Mouse (Mus musculus) midbrain, embryonic 14.5 days (tissue): ENCODE data around the gene Ltbp2. TPM values are rescaled to one million over a fixed set of nuclear protein-coding genes. Genes with fewer than 3 reads are reported as not detected.

Experiments
- ATAC-seq: fragments of 200-750 bp; cut with Nextera tagmentation; 2 replicates; pipeline ENCODE4 v1.8.0; 2017; ENCODE audit warnings: moderate number of reproducible peaks, moderate library complexity; ENCODE audit not compliant: low FRiP score, low TSS enrichment
- DNase-seq: peaks from one replicate; pipeline ENCODE4 v3.0.0-alpha.2; 2015
- H3K27ac ChIP-seq: fragments of 300-500 bp; sonication (generic); replicated peaks from 2 replicates; pipeline ENCODE4 v1.5.1; 2014; ENCODE audit warnings: mild to moderate bottlenecking, low read depth, low read length, moderate library complexity
- H3K27me3 ChIP-seq: fragments of 300-500 bp; sonication (generic); 2 replicates; pipeline ENCODE4 v1.6.1; 2014; ENCODE audit warnings: low read length, control low read depth, mixed read lengths; ENCODE audit not compliant: control insufficient read depth, insufficient read depth
- H3K36me3 ChIP-seq: fragments of 300-500 bp; sonication (generic); 2 replicates; pipeline ENCODE4 v1.6.1; 2014; ENCODE audit warnings: low read length, control low read depth; ENCODE audit not compliant: control insufficient read depth, insufficient read depth
- H3K4me1 ChIP-seq: fragments of 300-500 bp; sonication (generic); 2 replicates; pipeline ENCODE4 v1.6.1; 2014; ENCODE audit warnings: mild to moderate bottlenecking, antibody characterized with exemption, low read length, control low read depth; ENCODE audit not compliant: control insufficient read depth, insufficient read depth
- H3K4me2 ChIP-seq: fragments of 300-500 bp; sonication (generic); 2 replicates; pipeline ENCODE4 v1.6.1; 2014; ENCODE audit warnings: mild to moderate bottlenecking, low read length, moderate library complexity
- H3K4me3 ChIP-seq: fragments of 300-500 bp; sonication (generic); replicated peaks from 2 replicates; pipeline ENCODE4 v1.5.1; 2014; ENCODE audit warnings: low read depth, low read length
- H3K9ac ChIP-seq: fragments of 300-500 bp; sonication (generic); replicated peaks from 2 replicates; pipeline ENCODE4 v1.6.1; 2014; ENCODE audit warnings: mild to moderate bottlenecking, low read length, moderate library complexity
- H3K9me3 ChIP-seq: fragments of 300-500 bp; sonication (generic); 2 replicates; pipeline ENCODE4 v1.6.1; 2016; ENCODE audit warnings: low read length, control low read depth, mixed read lengths; ENCODE audit not compliant: control insufficient read depth
- WGBS: fragments of 180-500 bp; shearing (Covaris S2); extraction: QIAGEN DNeasy Blood & Tissue Kit; methylation state at CpG from one replicate; pipeline ENCODE4 v1.1.7; 2014; 5-methylcytosine and 5-hydroxymethylcytosine counted together
- polyA plus RNA-seq: library from polyadenylated mRNA; unstranded; fragments of >200 nt; fragmentation: Nextera tagmentation; extraction: Ambion mirVana; gene quantifications from 2 replicates; pipeline ENCODE4 v1.2.1, GENCODE M21; 2014

The Ltbp2 gene
- polyA plus RNA-seq, 1 experiment from 2014 or later: 0.13 TPM

DNA sequence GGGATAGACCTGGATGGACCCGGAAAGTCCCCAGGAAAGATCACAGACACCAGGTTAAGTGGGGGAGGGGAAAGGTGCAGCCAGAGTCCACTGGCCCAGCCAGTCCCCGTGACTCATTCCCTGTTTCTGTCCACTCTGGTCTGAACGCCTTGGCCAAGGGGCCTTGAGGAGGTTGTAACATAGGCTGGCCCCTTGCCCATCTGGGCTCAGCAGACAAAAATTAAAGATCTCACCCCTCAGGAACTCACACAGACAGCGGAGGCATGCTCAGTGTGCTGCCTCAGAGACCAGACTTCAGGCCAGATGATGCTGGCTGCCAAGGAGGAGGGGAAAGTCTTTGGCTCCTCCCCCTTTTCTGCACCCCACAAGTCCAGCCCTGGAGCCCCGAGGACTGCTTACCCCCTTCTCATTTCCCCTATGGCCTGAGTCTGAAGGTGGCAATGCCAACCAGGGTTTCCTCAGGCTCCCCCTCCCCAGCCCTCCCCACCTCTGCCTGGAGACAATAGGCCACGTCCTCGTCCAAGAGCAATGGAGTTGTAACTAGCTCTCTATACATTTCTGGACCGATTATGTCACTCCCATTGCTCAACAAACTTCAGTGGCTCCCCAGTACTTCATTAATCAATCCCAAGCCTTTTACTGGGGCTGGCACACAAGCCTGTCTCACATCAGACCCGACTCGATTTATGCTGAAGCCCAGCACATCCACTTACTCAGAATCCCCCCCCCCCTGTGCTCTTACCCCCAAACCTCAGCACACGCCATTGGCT lies 9.0 kb upstream of the Ltbp2 start:
- no peaks in the 10 kb centered on the region for H3K4me1 ChIP-seq
- ATAC-seq: no peak
- H3K4me3 ChIP-seq: no peak overlapping the region
- H3K4me2 ChIP-seq: no peak overlapping the region
- no peak for DNase-seq
- no peak overlapping the region for H3K27ac ChIP-seq
- H3K9me3 ChIP-seq: no peaks in the 10 kb centered on the region
- H3K27me3 ChIP-seq: no peaks in the 10 kb centered on the region
- no peak overlapping the region for H3K9ac ChIP-seq
- H3K36me3 ChIP-seq: no peaks in the 10 kb centered on the region
- WGBS: 69% methylated on average over 11 of the region's 11 CpGs

DNA sequence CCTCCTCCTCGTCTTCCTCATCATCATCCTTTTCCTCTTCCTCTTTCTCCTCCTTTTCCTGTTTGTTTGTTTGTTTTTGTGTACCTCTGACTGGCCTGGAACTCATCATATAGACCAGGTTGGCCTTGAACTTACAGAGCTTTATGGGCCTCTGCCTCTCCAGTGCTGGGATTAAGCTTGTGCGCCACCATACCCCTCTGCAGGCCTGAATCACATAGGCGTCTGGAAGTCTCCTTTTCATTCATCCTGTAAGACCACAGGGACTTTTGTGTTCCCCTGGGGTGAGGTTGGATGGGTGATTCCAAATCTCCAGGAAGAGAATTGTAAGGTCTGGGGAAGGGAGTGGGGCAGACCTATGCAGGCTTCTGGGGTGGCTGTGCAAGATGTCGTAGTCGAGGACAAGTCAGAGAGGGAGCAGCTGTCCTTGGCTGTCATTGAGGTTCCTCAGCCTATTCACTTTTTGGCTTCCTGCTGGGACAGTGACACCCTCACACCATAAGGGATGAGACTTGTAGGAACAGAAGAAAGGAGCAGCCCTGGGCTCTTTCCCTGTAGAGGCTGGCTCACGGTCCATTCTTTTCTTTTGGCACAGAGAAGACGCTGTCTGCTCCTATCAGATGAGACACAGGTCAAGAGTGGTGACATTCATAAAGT lies 8.2 kb upstream of the Ltbp2 start:
- H3K27me3 ChIP-seq: no peaks in the 10 kb centered on the region

DNA sequence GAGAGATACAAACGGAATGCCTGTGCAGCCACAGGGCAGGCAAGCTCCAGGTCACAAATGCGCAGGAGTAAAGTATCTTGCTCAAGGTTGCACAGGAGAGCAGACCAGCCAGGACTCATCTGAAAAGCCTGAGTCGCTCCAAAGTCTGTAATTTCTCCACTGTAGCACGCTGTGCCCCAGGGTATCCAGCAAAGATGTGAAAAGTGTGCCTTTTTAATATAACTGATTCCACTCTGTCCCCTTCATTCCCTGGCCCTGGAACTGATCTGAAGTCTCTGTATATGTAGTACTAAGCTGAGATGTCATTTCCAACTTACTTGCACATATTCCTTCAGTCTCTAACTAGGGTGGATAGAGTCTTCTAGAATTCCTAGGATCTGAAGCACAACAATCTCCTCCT lies 6.5 kb upstream of the Ltbp2 start:
- 81% methylated on average over 4 of the region's 4 CpGs for WGBS
- no peak overlapping the region for H3K9ac ChIP-seq
- ATAC-seq (no peak), DNase-seq (no peak)
- H3K4me1 ChIP-seq: no peaks in the 10 kb centered on the region
- no peaks in the 10 kb centered on the region for H3K36me3 ChIP-seq
- H3K9me3 ChIP-seq: no peaks in the 10 kb centered on the region
- H3K27me3 ChIP-seq: peaks cover under 1% of the 10 kb centered on the region
- no peak overlapping the region for H3K27ac ChIP-seq
- H3K4me2 ChIP-seq: no peak overlapping the region
- no peak overlapping the region for H3K4me3 ChIP-seq

More for the DNA sequence above, 8.2 kb upstream of the Ltbp2 start:
- Histone ChIP-seq H3K4me2 (no peak overlapping the region), H3K9ac (no peak overlapping the region), H3K4me3 (no peak overlapping the region), H3K9me3 (no peaks in the 10 kb centered on the region), H3K4me1 (no peaks in the 10 kb centered on the region), H3K27ac (no peak overlapping the region), H3K36me3 (no peaks in the 10 kb centered on the region)
- DNase-seq (no peak), ATAC-seq (no peak)
- WGBS: 83% methylated on average over 7 of the region's 7 CpGs

DNA sequence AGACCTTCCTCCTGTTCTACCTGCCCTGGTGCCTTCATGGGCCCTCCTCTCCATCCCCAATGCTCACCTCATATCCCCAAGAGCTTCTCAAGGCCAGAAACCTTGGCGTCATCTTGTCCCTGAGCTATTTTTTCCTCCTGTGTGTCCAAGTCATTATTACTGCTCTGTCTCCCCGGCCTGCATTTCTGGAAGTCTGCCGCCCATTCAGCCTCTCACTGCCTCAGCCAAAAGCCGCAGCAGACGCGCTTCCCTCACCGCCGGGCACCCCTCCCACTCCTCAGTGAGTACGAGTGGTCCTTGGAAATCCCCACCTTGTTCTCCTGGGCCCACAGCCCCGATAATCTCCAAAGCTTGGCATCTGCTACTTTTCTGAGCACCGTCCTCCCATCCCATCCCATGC lies 3.8 kb upstream of the Ltbp2 start:
- H3K27ac ChIP-seq: no peak overlapping the region
- DNase-seq (no peak), ATAC-seq (no peak)
- no peak overlapping the region for H3K4me3 ChIP-seq
- WGBS: 54% methylated on average over 11 of the region's 11 CpGs
- no peaks in the 10 kb centered on the region for H3K36me3 ChIP-seq
- peaks cover 28% of the 10 kb centered on the region for H3K27me3 ChIP-seq
- H3K9me3 ChIP-seq: no peaks in the 10 kb centered on the region
- H3K4me2 ChIP-seq: no peak overlapping the region
- no peak overlapping the region for H3K9ac ChIP-seq
- H3K4me1 ChIP-seq: 0 out of 2 replicates have a peak, but pooled peaks cover 3% of the 10 kb centered on the region

DNA sequence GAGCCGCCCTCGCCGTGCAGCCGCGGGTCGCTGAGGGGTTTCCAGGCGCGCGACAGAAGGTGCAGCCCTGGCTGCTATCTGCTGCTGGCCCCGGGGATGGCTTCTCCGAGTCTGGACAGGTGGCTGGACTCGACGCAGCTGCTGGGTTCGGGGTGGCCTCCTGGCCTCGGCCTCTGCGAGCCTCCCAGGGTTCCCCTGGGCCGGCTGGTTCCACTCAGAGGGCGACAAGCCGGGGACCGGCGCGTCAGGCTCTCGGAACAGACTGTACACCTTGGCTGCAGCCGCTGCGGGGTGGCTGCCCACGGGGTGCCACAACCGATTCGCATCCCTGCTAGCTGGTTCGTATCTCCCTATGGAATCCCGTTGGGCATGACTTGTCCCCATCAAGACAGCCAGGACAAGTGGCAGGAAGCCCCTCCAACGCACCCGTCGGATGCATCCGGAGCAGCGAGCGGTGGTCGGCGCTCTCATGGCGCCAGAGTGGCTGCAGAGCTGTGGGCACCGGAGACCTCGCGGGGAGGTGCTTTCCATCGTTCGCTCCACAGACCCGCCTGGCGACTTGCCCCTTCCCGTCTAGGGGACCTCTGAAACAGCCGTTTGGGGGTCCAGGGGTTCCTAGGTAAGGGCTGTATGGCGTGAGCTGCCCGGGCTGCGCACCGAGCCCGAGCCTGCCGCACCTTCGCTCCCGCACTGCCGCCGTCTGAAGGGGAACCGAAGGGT lies 411 bp downstream of the Ltbp2 start:
- H3K4me2 ChIP-seq: peak overlapping the region; percentile 43
- peak overlapping the region; percentile 21 for H3K4me3 ChIP-seq
- no peaks in the 10 kb centered on the region for H3K9me3 ChIP-seq
- WGBS: 2% methylated on average over 59 of the region's 59 CpGs
- no peak overlapping the region for H3K27ac ChIP-seq
- DNase-seq (peak; percentile 18), ATAC-seq (no peak)
- H3K9ac ChIP-seq: no peak overlapping the region
- H3K36me3 ChIP-seq: no peaks in the 10 kb centered on the region
- H3K4me1 ChIP-seq: 0 out of 2 replicates have a peak, but pooled peaks cover 3% of the 10 kb centered on the region
- H3K27me3 ChIP-seq: peaks cover 43% of the 10 kb centered on the region

DNA sequence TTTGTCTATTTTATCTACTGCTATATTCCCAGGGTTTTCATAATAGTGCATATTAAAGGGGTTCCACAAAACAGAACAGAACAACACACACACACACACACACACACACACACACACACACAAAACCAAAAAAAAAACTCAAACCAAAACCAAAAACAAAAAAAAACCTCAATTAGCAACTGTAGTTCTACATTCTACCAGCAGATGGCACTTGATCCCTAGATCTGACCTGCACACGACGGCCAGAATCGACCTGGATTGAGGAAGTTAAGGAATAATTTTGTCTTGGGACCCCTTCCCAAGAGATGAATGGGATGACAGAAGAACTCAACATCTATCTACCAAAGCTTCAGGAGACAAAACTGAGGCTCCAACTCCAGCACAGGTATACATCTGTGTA lies 2.9 kb downstream of the Ltbp2 start:
- Histone ChIP-seq H3K4me3 (no peak overlapping the region), H3K27ac (no peak overlapping the region), H3K9me3 (no peaks in the 10 kb centered on the region), H3K4me1 (0 out of 2 replicates have a peak, but pooled peaks cover 3% of the 10 kb centered on the region), H3K27me3 (peaks cover 43% of the 10 kb centered on the region), H3K4me2 (no peak overlapping the region), H3K36me3 (no peaks in the 10 kb centered on the region), H3K9ac (no peak overlapping the region)
- no peak for ATAC-seq
- 0% methylated on average over 3 of the region's 3 CpGs for WGBS
- peak; percentile 76 for DNase-seq

DNA sequence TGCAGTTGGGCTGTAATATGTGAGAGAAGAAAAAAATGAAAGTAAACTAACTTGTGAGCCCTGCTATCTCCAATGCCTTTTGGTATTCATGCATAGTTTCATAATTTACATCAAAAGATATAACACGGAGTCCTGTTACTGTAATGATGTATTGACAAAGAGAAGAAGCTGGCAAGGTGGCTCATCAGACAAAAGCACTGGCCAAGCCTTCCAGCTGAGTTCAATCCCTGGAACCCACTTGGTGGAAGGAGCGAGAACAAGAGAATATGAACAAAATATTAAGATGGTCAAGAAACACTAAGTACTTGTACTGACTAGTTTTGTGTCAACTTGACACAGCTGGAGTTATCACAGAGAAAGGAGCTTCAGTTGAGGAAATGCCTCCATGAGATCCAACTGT lies 4.0 kb downstream of the Ltbp2 start:
- Histone ChIP-seq H3K27ac (no peak overlapping the region), H3K9me3 (no peaks in the 10 kb centered on the region), H3K36me3 (no peaks in the 10 kb centered on the region), H3K4me3 (no peak overlapping the region), H3K4me1 (0 out of 2 replicates have a peak, but pooled peaks cover 3% of the 10 kb centered on the region), H3K9ac (no peak overlapping the region), H3K27me3 (peaks cover 38% of the 10 kb centered on the region), H3K4me2 (no peak overlapping the region)
- ATAC-seq (no peak), DNase-seq (no peak)
- WGBS: 70% methylated on average over 2 of the region's 2 CpGs

DNA sequence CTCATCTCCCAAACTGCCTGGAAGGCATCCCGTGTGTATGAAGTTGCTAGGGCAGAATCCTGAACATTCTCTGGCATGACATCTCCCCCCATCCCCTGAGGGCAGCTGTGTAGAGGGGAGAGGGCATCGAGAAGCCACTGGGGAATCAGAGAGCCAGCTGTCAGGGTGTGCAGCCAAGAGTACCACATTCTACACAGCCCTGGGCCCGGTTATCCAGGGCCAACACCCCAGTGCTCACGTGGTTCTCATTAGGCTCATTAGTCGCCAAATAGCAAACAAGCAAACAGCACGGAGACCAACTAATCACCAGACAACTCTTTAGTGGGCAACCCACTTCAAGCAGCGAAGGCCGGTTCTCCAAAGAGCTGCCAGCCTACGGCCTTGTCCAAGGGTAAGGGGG lies 10.9 kb downstream of the Ltbp2 start:
- Histone ChIP-seq H3K27ac (no peak overlapping the region), H3K9ac (no peak overlapping the region), H3K4me1 (no peaks in the 10 kb centered on the region), H3K9me3 (no peaks in the 10 kb centered on the region), H3K4me2 (no peak overlapping the region), H3K36me3 (no peaks in the 10 kb centered on the region), H3K27me3 (no peaks in the 10 kb centered on the region), H3K4me3 (no peak overlapping the region)
- ATAC-seq (no peak), DNase-seq (no peak)
- 78% methylated on average over 9 of the region's 9 CpGs for WGBS
